Mouse (Mus musculus) heart, postnatal 0 days (tissue): ENCODE measurements around the gene Echdc2.
"Not testable (repeated sequence)": the region's sequence is repeated elsewhere in the genome, so short reads cannot be mapped to it uniquely, and the experiment has no call there.

Experiments used
- CTCF ChIP-seq: IDR thresholded peaks from 2 replicates; pipeline ENCODE4 v1.5.1; 2016; ENCODE audit warnings: antibody characterized with exemption, control low read depth, low read depth
- EP300 ChIP-seq: IDR thresholded peaks from 2 replicates; pipeline ENCODE4 v1.6.1; 2016; ENCODE audit warnings: antibody characterized with exemption, low read depth

- not testable (repeated sequence) for TF ChIP-seq CTCF, EP300
Observed at GRCm38 (mm10) chr4:108155141-108155540, 10.1 kb upstream of the Echdc2 start.
